Mouse (Mus musculus): ENCODE data around the gene Nup188. TPM values are rescaled to one million over a fixed set of nuclear protein-coding genes. Genes with fewer than 3 reads are reported as not detected.
A peak's percentile ranks its signal among the peaks of the same experiment; 100 is the strongest.

The Nup188 gene
- polyA plus RNA-seq, 1 experiment, result 53.0 TPM

DNA sequence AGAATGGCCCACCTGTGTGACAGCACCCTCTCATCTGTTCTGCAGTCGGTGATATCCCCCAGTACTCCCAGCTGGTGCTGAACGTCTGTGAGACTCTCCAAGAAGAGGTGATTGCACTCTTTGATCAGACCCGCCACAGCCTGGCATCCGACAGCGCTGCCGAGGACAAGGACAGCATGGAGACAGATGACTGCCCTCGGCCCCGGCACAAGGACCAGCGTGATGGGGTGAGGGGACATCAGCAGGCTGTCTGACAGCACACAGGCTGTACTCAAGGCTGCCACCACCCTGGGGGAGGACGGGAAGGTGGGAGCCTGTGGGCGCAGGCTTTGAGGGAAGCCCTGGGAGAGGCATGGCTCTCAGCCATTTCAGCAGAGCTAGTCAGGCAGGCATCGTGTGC, 51.0 kb downstream of the Nup188 start:
- H3K4me3 ChIP-seq (ENCODE audit: insufficient read depth, low read length), result no peak overlapping the region
- H3K27ac ChIP-seq (ENCODE audit: insufficient read depth, low read length), result no peak overlapping the region
- no peaks in the 10 kb centered on the region for H3K4me1 ChIP-seq (ENCODE audit: control insufficient read depth, insufficient read depth, low read length)
- no peak for TF ChIP-seq CTCF (IDR thresholded peaks at IDR 0.05; ENCODE audit: borderline replicate concordance, insufficient read depth, low read length)
- no peak for TF ChIP-seq POLR2A (IDR thresholded peaks at IDR 0.05; ENCODE audit: low read depth, low read length)

DNA sequence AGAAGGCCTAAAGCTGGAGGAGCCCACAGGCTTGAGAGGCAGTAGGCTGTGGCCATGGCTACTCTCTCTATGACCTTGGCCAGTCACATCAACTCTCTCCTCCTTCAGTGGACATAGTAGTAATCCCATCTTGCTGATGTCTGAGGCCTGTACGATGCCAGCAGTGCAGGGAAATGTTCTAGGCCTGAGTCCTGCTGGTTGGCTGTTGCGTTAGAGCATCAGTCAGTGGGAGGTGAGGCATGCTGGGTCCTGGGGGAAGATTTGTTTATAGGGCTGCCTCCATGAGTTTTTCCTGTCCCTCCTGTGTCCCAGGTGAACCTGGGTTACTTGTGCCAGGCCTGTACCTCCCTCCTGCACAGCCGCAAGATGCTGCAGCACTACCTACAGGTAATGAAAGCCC, 55.9 kb downstream of the Nup188 start:
- H3K4me3 ChIP-seq (ENCODE audit: insufficient read depth, low read length), result no peak overlapping the region
- no peak overlapping the region for H3K27ac ChIP-seq (ENCODE audit: insufficient read depth, low read length)
- TF ChIP-seq CTCF (IDR thresholded peaks at IDR 0.05; ENCODE audit: borderline replicate concordance, insufficient read depth, low read length) (no peak), POLR2A (IDR thresholded peaks at IDR 0.05; ENCODE audit: low read depth, low read length) (no peak)
- H3K4me1 ChIP-seq (ENCODE audit: control insufficient read depth, insufficient read depth, low read length), result no peaks in the 10 kb centered on the region

DNA sequence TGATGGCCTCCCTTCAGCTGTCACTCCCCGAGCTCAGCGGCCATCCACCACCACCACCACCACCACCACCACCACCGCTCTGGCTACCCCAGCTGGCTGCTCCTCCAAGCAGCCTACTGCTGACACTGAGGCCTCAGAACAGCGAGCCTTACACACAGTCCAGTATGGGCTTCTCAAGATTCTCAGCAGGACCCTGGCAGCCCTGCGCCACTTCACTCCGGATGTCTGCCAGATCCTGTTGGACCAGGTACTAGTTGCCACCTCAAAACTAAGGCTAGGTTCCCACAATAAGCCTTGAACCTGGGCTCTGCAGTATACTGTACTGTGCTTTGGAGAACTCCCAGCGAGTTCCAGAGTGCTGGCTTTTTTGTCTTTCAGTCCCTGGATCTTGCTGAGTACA, 56.3 kb downstream of the Nup188 start:
- no peak overlapping the region for H3K27ac ChIP-seq (ENCODE audit: insufficient read depth, low read length)
- TF ChIP-seq POLR2A (IDR thresholded peaks at IDR 0.05; ENCODE audit: low read depth, low read length) (no peak), CTCF (IDR thresholded peaks at IDR 0.05; ENCODE audit: borderline replicate concordance, insufficient read depth, low read length) (no peak)
- H3K4me1 ChIP-seq (ENCODE audit: control insufficient read depth, insufficient read depth, low read length), result no peaks in the 10 kb centered on the region
- H3K4me3 ChIP-seq (ENCODE audit: insufficient read depth, low read length), result no peak overlapping the region

DNA sequence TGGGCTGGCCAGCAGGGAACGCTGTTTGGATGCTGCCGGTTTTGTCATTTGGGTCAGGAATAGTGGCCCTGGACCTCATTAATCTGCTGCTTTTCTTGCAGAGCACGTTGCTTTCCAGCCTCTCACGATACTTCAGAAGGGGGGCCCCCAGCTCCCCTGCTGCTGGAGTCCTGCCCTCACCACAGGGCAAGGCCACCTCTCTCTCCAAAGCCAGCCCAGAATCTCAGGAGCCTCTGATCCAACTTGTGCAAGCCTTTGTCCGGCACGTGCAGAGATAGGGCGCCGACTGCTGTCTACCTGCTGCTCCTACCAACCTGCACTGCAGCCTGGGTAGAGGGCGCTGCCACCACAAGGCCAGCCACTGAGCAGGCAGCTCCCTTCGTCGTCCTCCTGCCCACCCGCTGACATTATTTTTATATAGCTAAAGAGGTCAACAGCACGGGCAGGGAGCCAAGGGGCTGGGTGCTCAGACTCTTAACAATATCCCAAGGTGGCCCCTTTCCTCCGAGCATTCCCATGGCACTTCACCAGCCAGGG, 57.5 kb downstream of the Nup188 start:
- no peak overlapping the region for H3K4me3 ChIP-seq (ENCODE audit: insufficient read depth, low read length)
- TF ChIP-seq CTCF (IDR thresholded peaks at IDR 0.05; ENCODE audit: borderline replicate concordance, insufficient read depth, low read length) (no peak), POLR2A (IDR thresholded peaks at IDR 0.05; ENCODE audit: low read depth, low read length) (no peak)
- H3K4me1 ChIP-seq (ENCODE audit: control insufficient read depth, insufficient read depth, low read length), result no peaks in the 10 kb centered on the region
- H3K27ac ChIP-seq (ENCODE audit: insufficient read depth, low read length), result no peak overlapping the region

DNA sequence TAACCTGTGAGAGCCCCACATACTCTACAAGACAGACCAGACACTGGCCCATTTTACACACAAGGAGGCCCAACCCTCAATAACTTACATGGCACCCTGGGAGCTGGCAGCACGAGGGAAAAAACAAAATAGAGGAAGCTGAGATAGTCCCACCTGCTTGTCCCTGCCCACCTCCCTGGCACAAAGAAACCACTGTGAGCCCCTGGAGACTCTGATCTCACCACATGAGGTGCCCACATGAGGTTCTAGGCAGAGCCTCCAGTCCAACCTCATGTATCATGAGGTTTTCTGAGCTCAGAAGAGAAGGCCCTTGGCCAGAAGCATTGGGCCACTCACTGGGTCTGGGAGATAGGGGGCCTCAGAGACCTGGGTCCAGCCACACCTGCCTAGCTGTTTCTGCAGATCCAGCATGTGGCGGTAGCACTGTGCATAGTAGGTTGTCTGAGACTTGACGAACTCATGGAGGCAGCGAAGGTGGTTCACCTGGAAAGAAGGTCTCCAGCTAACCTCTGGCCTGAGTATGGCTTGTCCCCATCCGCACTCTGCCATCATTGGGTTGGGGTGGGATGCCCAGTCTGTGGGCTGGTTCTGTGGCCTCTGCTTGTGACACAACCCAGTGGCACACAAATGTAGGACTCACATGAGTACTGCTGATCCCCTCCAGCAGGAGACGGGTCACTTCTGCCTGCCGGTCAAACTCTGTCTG, 59.9 kb downstream of the Nup188 start:
- H3K4me1 ChIP-seq (ENCODE audit: control insufficient read depth, insufficient read depth, low read length), result no peaks in the 10 kb centered on the region; the same call in 1 of the 2 replicates
- TF ChIP-seq POLR2A (IDR thresholded peaks at IDR 0.05; ENCODE audit: low read depth, low read length), result no peak
- no peak for TF ChIP-seq CTCF (IDR thresholded peaks at IDR 0.05; ENCODE audit: borderline replicate concordance, insufficient read depth, low read length)
- no peak overlapping the region for H3K4me3 ChIP-seq (ENCODE audit: insufficient read depth, low read length)
- H3K27ac ChIP-seq (ENCODE audit: insufficient read depth, low read length), result no peak overlapping the region

DNA sequence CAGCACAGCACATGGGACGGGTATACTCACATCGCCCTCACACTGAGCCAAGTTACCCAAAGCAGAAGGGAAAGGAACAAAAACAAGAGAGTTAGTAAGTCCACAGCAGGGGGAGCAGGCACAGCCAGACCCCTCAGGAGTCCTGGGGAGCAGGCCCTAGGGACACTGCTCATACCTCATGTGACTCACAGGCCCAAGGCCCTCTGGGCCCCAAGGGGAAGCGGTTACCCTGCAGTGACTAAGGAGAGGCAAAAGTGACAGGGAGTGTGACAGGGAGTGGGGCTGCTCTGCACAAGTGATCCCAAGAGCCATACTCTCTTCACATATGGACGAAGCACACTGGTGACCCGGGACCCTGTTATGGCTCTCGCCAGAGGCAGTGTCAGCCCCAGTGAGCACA, 63.0 kb downstream of the Nup188 start:
- H3K4me1 ChIP-seq (ENCODE audit: control insufficient read depth, insufficient read depth, low read length), result no peaks in the 10 kb centered on the region; the same call in 1 of the 2 replicates
- TF ChIP-seq CTCF (IDR thresholded peaks at IDR 0.05; ENCODE audit: borderline replicate concordance, insufficient read depth, low read length) (no peak), POLR2A (IDR thresholded peaks at IDR 0.05; ENCODE audit: low read depth, low read length) (no peak)
- H3K27ac ChIP-seq (ENCODE audit: insufficient read depth, low read length), result no peak overlapping the region
- no peak overlapping the region for H3K4me3 ChIP-seq (ENCODE audit: insufficient read depth, low read length)

DNA sequence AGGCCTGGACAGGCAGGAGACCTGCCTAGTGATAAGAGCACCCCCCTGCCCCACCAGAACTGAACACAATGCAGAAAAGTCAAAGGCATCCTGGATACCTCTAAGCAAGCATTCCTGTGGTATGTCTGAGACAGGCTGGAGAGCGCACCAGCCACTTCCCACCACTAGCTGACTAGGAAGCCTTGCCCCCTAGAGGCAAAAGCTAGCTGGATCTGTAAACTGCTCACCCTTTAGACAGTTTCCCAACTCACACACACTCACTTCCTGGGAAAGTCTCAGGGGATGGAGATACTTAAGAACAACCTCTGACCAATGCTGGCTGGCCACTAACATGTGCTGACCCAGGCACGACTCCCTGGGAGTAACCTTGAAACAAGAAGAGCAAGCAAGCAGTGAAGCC, 65.0 kb downstream of the Nup188 start:
- no peak overlapping the region for H3K4me3 ChIP-seq (ENCODE audit: insufficient read depth, low read length)
- TF ChIP-seq POLR2A (IDR thresholded peaks at IDR 0.05; ENCODE audit: low read depth, low read length), result no peak
- peak; percentile 32; the same call in 1 of the 2 replicates for TF ChIP-seq CTCF (IDR thresholded peaks at IDR 0.05; ENCODE audit: borderline replicate concordance, insufficient read depth, low read length)
- peak overlapping the region; percentile 23; the same call in 1 of the 2 replicates for H3K27ac ChIP-seq (ENCODE audit: insufficient read depth, low read length)
- no peaks in the 10 kb centered on the region; the same call in 1 of the 2 replicates for H3K4me1 ChIP-seq (ENCODE audit: control insufficient read depth, insufficient read depth, low read length)

DNA sequence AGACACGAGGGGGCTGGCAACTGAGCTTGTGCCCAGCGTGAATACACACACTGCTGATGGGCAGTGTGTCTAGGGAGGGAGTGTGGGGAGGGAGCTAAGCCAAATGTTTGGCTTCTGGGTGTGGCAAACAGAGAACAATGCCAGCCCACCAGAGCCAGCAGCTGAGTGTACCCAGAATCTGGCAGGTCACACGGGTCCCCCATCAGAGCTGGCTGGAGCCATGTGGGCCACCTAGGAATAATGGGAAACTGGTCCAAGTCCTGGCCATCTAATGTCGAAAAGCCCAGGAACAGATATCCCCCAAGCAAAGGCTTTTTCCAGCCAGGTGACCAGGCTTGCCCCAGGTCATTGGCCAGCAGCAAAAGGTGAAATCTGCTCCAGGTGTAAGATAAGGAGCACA, 69.7 kb downstream of the Nup188 start:
- TF ChIP-seq POLR2A (IDR thresholded peaks at IDR 0.05; ENCODE audit: low read depth, low read length) (no peak), CTCF (IDR thresholded peaks at IDR 0.05; ENCODE audit: borderline replicate concordance, insufficient read depth, low read length) (no peak)
- H3K27ac ChIP-seq (ENCODE audit: insufficient read depth, low read length), result no peak overlapping the region

DNA sequence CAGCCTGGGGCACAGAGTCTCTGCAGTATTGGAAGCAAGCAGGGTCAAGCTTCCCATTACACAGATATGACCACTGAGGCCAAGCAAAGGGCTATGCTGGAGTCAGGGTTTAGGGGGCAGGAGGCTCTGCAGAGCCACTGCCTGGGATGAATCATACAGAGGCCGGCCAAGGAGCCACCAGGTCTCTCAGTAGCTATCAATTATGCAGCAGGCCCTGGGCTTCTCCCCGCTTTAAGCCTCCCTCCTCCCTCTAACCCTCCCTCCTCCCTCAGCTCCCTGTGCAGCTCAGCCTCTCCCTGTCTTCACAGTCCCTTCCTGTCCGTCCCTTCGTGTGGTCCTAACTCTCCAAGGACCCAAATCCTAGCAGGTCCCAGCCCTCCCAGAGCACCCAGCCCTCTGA, 70.1 kb downstream of the Nup188 start:
- Histone ChIP-seq H3K4me3 (ENCODE audit: insufficient read depth, low read length) (no peak overlapping the region), H3K27ac (ENCODE audit: insufficient read depth, low read length) (no peak overlapping the region), H3K4me1 (ENCODE audit: control insufficient read depth, insufficient read depth, low read length) (peaks cover 13% of the 10 kb centered on the region; the same call in 1 of the 2 replicates)
- no peak for TF ChIP-seq POLR2A (IDR thresholded peaks at IDR 0.05; ENCODE audit: low read depth, low read length)
- TF ChIP-seq CTCF (IDR thresholded peaks at IDR 0.05; ENCODE audit: borderline replicate concordance, insufficient read depth, low read length), result no peak

More for the DNA sequence above, 69.7 kb downstream of the Nup188 start:
- Histone ChIP-seq H3K4me1 (ENCODE audit: control insufficient read depth, insufficient read depth, low read length) (peaks cover 13% of the 10 kb centered on the region; the same call in 1 of the 2 replicates), H3K4me3 (ENCODE audit: insufficient read depth, low read length) (no peak overlapping the region)

DNA sequence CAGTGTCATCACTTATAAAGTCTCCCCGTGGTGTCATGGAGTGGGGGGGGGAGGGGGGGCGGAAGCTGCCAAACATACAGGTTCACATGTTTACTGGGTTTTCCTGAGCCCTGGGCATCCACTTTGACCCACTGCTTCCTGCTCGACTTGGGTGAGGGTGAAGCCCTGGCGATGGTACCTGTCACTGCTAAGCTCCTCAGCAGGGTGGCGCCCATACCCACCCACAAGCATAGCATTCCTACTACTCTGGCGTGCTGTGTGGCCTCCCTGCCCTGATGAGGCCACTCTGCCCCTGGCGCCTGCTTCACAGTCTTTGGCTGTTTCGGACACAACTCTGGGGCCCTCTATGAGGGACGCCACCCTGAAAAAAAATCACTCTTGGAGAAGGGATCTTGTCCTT, 70.7 kb downstream of the Nup188 start:
- Histone ChIP-seq H3K27ac (ENCODE audit: insufficient read depth, low read length) (no peak overlapping the region), H3K4me3 (ENCODE audit: insufficient read depth, low read length) (no peak overlapping the region), H3K4me1 (ENCODE audit: control insufficient read depth, insufficient read depth, low read length) (peaks cover 13% of the 10 kb centered on the region; the same call in 1 of the 2 replicates)
- TF ChIP-seq POLR2A (IDR thresholded peaks at IDR 0.05; ENCODE audit: low read depth, low read length), result no peak
- TF ChIP-seq CTCF (IDR thresholded peaks at IDR 0.05; ENCODE audit: borderline replicate concordance, insufficient read depth, low read length), result no peak

Data from embryonic fibroblast, embryonic 13.5 days (primary cell).